Mouse (Mus musculus): ENCODE data around the gene Mpzl1.

DNA sequence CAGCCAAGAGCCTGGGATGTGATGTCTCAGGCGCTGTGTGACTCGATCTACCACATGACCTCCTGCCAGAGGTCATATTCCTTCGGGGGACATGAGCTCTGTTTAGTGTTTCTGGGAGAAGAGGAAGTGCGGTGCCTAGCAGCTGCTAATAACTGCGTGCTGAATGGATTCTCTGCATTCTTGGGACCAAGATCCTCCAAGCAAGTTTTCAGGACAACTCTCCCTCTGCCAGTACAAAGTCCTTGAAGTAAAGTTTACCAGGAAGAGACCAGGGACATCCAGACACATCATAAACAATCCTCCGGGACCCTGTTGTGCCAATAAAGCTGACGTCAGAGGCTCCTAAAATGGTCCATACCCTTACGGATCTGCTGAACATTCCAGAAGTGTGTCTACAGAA, 46.5 kb downstream of the Mpzl1 start:
- TF ChIP-seq CTCF (IDR thresholded peaks at IDR 0.05; ENCODE audit: low read depth) (no peak), EP300 (IDR thresholded peaks at IDR 0.05; ENCODE audit: low read depth) (no peak)

Data from liver, embryonic 14.5 days (tissue).